Mouse (Mus musculus) limb, embryonic 14.5 days (tissue): Measurements from ENCODE around the gene Cyp2w1. TPM values are rescaled to one million over a fixed set of nuclear protein-coding genes. Genes with fewer than 3 reads are reported as not detected.

Experiments
- ATAC-seq: fragments of 200-750 bp; cut with Nextera tagmentation; 2 replicates; pipeline ENCODE4 v1.8.0; 2017; ENCODE audit warnings: low read depth, moderate number of reproducible peaks, moderate TSS enrichment; ENCODE audit not compliant: low FRiP score
- DNase-seq: peaks from one replicate; pipeline ENCODE4 v3.0.0-alpha.2; 2015; ENCODE audit warnings: low spot score
- H3K27ac ChIP-seq: fragments of 300-500 bp; sonication (generic); replicated peaks from 2 replicates; pipeline ENCODE4 v1.5.1; 2014; ENCODE audit warnings: low read depth, mild to moderate bottlenecking, low read length, moderate library complexity, mixed read lengths
- H3K27me3 ChIP-seq: fragments of 300-500 bp; sonication (generic); 2 replicates; pipeline ENCODE4 v1.6.1; 2014; ENCODE audit warnings: low read length, mixed read lengths; ENCODE audit not compliant: control insufficient read depth, insufficient read depth
- H3K36me3 ChIP-seq: fragments of 300-500 bp; sonication (generic); 2 replicates; pipeline ENCODE4 v1.6.1; 2014; ENCODE audit warnings: mild to moderate bottlenecking, low read length, moderate library complexity, mixed read lengths; ENCODE audit not compliant: control insufficient read depth, insufficient read depth
- H3K4me1 ChIP-seq: fragments of 300-500 bp; sonication (generic); 2 replicates; pipeline ENCODE4 v1.6.1; 2014; ENCODE audit warnings: antibody characterized with exemption, low read length, mixed read lengths; ENCODE audit not compliant: control insufficient read depth, insufficient read depth
- H3K4me2 ChIP-seq: fragments of 300-500 bp; sonication (generic); replicated peaks from 2 replicates; pipeline ENCODE4 v1.6.1; 2014; ENCODE audit warnings: low read depth, mild to moderate bottlenecking, low read length, moderate library complexity; ENCODE audit not compliant: severe bottlenecking
- H3K4me3 ChIP-seq: fragments of 300-500 bp; sonication (generic); replicated peaks from 2 replicates; pipeline ENCODE4 v1.5.1; 2014; ENCODE audit warnings: low read length
- H3K9ac ChIP-seq: fragments of 300-500 bp; sonication (generic); 2 replicates; pipeline ENCODE4 v1.6.1; 2014; ENCODE audit warnings: mild to moderate bottlenecking, low read depth, low read length, moderate library complexity; ENCODE audit not compliant: severe bottlenecking
- H3K9me3 ChIP-seq: fragments of 300-500 bp; sonication (generic); 2 replicates; pipeline ENCODE4 v1.6.1; 2016; ENCODE audit warnings: low read length; ENCODE audit not compliant: control insufficient read depth
- POLR2A ChIP-seq: fragments of 200-500 bp; IDR thresholded peaks from 2 replicates; pipeline ENCODE4 v1.8.0; 2012; ENCODE audit warnings: inconsistent platforms, mild to moderate bottlenecking, moderate library complexity, borderline replicate concordance; ENCODE audit not compliant: insufficient read depth, insufficient read length; ENCODE audit errors: extremely low read depth
- WGBS: fragments of 180-500 bp; shearing (Covaris S2); extraction: QIAGEN DNeasy Blood & Tissue Kit; methylation state at CpG from one replicate; pipeline ENCODE4 v1.1.7; 2014; 5-methylcytosine and 5-hydroxymethylcytosine counted together
- polyA plus RNA-seq, 2 experiments: library from polyadenylated mRNA; depleted of rRNA in 1 of 2; stranded (reverse) in 1 of 2; unstranded in 1 of 2; fragments of >200 nt; fragmentation: Nextera tagmentation in 1 of 2; extraction: Ambion mirVana in 1 of 2; gene quantifications; 2 replicates each; pipeline versions ENCODE4 v1.2.1 to v1.2.3; 2012 to 2014

Cyp2w1 gene
- polyA plus RNA-seq, 2 experiments = 19.6 to 29.3 TPM

DNA sequence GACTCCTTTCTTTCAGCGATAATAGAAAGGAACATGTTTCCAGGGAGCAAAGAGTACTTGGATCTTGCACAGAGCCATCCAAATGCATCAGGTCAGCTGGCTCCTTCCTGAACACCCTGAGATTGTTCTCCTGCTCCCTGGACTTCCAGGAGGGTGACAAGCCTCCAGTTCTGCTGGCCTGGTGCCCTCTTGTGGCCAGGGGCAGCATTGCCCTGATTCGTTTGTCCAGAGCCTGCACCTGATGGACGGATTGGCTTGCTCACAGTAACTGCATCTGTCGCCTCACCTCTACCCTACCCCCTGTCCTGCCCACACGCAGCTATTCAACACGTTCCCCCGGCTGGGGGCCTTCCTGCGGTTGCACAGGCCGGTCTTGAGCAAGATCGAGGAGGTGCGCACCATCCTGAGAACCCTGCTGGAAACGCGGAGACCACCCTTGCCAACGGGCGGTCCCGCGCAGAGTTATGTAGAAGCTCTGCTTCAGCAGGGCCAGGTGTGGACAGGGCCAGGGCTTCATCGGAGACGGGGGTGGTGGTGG lies 2.9 kb downstream of the Cyp2w1 start:
- Histone ChIP-seq H3K27ac (no peak overlapping the region), H3K36me3 (no peaks in the 10 kb centered on the region), H3K9me3 (no peaks in the 10 kb centered on the region), H3K4me3 (no peak overlapping the region), H3K9ac (no peak overlapping the region), H3K27me3 (no peaks in the 10 kb centered on the region), H3K4me1 (peaks cover 10% of the 10 kb centered on the region), H3K4me2 (no peak overlapping the region)
- TF ChIP-seq POLR2A = no peak
- ATAC-seq (no peak), DNase-seq (no peak)
- 35% methylated on average over 19 of the region's 19 CpGs for WGBS

DNA sequence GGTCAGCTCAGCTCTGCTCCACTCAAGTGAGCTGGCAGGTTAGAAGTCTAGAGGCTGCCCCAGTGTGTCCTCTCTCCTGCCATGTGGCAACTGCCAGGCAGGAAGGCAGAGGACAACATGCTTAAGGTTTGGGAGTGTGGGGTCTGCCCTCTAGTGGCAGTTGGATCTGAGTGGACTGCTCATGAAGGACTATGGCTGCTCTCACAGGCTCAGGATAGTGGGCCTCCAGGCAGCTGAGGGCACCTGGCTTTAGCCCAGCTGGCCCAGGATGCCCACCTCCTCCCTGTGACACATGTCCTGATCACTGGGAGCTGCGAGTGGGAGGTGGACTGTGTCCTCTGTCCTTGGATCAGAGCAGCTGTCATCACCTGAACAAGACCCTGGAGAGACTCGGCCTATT lies 6.2 kb downstream of the Cyp2w1 start:
- H3K4me1 ChIP-seq = no peaks in the 10 kb centered on the region
- no peaks in the 10 kb centered on the region for H3K27me3 ChIP-seq
- ATAC-seq = no peak; the same call in 1 of the 2 replicates
- no peak for TF ChIP-seq POLR2A
- no peaks in the 10 kb centered on the region for H3K9me3 ChIP-seq
- no peak overlapping the region for H3K4me2 ChIP-seq
- no peak overlapping the region for H3K4me3 ChIP-seq
- WGBS = 79% methylated on average over 2 of the region's 2 CpGs
- H3K27ac ChIP-seq = no peak overlapping the region
- no peak overlapping the region for H3K9ac ChIP-seq
- peaks cover 6% of the 10 kb centered on the region for H3K36me3 ChIP-seq
- no peak for DNase-seq

DNA sequence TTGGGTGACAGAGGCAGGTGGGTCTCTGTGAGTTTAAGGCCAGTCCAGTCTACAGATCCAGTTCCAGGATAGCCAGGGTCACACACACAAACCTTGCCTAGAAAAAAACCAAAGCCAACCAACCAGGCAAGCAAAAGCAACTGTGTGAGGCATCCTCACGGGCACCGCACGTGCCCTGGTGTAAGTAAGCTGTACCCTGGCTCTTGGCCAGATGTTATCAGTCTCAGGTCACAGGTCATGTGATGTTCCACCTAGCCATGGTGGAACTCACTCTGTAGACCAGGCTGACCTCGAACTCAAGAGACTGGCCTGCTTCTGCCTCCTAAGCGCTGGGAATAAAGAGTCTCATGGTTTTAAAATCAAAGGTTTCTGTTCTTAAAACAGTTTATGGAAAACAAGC lies 6.8 kb downstream of the Cyp2w1 start:
- TF ChIP-seq POLR2A = no peak
- no peak for ATAC-seq

DNA sequence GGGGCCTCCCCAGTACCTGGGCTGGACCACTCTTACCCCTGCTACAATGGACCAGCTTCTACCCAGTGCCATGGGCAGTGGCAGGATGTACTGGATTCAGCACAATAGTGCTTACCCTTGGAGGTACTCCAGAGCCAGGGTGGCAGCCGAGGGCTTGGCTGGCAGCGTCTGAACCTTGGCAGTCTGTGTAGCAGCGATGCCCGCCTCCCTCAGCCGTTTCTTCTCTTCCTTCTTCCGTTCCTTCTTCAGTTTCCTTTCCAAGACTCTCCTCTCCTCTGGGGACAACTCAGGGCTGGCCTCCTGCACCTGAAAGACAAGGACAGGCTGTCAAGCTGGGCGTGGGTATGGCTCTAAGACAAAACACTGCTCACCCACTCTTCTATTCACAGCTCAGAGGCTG lies 11.4 kb downstream of the Cyp2w1 start:
- Histone ChIP-seq H3K4me1 (peaks cover 11% of the 10 kb centered on the region; the same call in 1 of the 2 replicates), H3K9ac (no peak overlapping the region), H3K36me3 (peaks cover 6% of the 10 kb centered on the region), H3K4me2 (no peak overlapping the region), H3K9me3 (no peaks in the 10 kb centered on the region), H3K4me3 (no peak overlapping the region), H3K27me3 (no peaks in the 10 kb centered on the region), H3K27ac (no peak overlapping the region)
- 70% methylated on average over 7 of the region's 7 CpGs for WGBS
- no peak for TF ChIP-seq POLR2A
- DNase-seq = no peak
- no peak for ATAC-seq

More for the DNA sequence above, 6.8 kb downstream of the Cyp2w1 start:
- H3K9ac ChIP-seq = no peak overlapping the region
- H3K27me3 ChIP-seq = no peaks in the 10 kb centered on the region
- peaks cover 6% of the 10 kb centered on the region for H3K36me3 ChIP-seq
- H3K4me1 ChIP-seq = no peaks in the 10 kb centered on the region; the same call in 1 of the 2 replicates
- no peak overlapping the region for H3K4me2 ChIP-seq
- no peak for DNase-seq
- WGBS = 86% methylated on average over 5 of the region's 5 CpGs
- no peaks in the 10 kb centered on the region for H3K9me3 ChIP-seq
- H3K27ac ChIP-seq = no peak overlapping the region
- no peak overlapping the region for H3K4me3 ChIP-seq

DNA sequence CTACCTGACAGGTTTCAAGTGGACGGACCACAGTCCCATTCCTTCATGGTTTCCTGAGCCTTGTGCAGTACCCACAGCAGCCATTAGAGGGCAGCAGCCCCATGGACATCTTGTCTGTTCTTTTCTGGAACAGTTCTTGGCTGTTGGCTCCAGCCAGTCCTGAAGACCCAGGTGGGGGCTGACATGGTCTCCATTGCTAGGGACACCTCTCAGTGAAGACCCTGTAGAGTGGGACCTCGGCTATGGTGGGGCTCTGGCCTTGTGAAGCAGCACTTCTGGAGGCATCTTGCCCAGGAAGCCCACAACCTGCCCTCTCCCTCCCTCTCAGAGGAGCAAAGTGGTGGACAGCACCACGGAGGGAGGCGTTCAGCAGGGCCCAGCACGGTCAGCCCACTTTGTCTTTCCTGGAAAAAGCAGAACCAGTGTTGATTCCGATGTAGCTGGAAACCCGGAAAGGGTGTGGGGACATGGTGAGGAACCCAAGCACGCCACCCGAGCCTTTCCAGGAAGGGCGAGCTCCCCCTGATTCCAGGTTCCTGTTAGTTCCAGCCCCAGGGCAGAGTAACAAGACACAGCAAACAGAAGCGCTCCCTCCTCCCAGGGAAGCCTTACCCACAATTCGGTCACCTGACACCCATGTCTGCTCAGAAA lies 12.0 kb downstream of the Cyp2w1 start:
- Histone ChIP-seq H3K9ac (0 out of 2 replicates have a peak overlapping the region, but pooled peaks have one; percentile 12), H3K4me2 (no peak overlapping the region; the same call in 1 of the 2 replicates), H3K36me3 (peaks cover 6% of the 10 kb centered on the region), H3K27ac (0 out of 2 replicates have a peak overlapping the region, but pooled peaks have one; percentile 26), H3K9me3 (no peaks in the 10 kb centered on the region), H3K4me1 (peaks cover 11% of the 10 kb centered on the region; the same call in 1 of the 2 replicates), H3K27me3 (no peaks in the 10 kb centered on the region), H3K4me3 (no peak overlapping the region)
- ATAC-seq = peak; percentile 52
- WGBS = 28% methylated on average over 12 of the region's 12 CpGs
- TF ChIP-seq POLR2A = no peak
- peak; percentile 82 for DNase-seq
